Mouse (Mus musculus): ENCODE data around the gene Dusp8.
"Not testable (repeated sequence)": the region's sequence is repeated elsewhere in the genome, so short reads cannot be mapped to it uniquely, and the experiment has no call there.

The Dusp8 gene

GRCm38 (mm10) chr7:142095183-142095931 lies at the start of gene Dusp8:
Gene Dusp8, minus strand, starts transcription at chr7:142095843.
- peak; percentile 53 for DNase-seq (ENCODE audit: low spot score)

- no peak for DNase-seq (ENCODE audit: low spot score)
These were observed 48.9 kb upstream of the Dusp8 start, which contains the start of gene Gm45337 for GRCm38 (mm10) chr7:142144507-142144906. Gene Gm45337, minus strand, starts transcription at chr7:142144607.

GRCm38 (mm10) chr7:142143506-142144010 lies 47.9 kb upstream of the Dusp8 start:
- DNase-seq (ENCODE audit: low spot score), result not testable (repeated sequence)

- no peak for DNase-seq (ENCODE audit: low spot score)
These were observed 45.1 kb upstream of the Dusp8 start for GRCm38 (mm10) chr7:142140696-142141095.

- not testable (repeated sequence) for DNase-seq (ENCODE audit: low spot score)
These were observed 40.3 kb upstream of the Dusp8 start, which contains the start of gene Gm39115 for GRCm38 (mm10) chr7:142135934-142136333. Gene Gm39115, minus strand, starts transcription at chr7:142136034.

- DNase-seq (ENCODE audit: low spot score), result no peak
These were observed 38.8 kb upstream of the Dusp8 start for GRCm38 (mm10) chr7:142134206-142134995.

GRCm38 (mm10) chr7:142128843-142129242 lies 33.2 kb upstream of the Dusp8 start:
- DNase-seq (ENCODE audit: low spot score), result no peak

- DNase-seq (ENCODE audit: low spot score), result not testable (repeated sequence)
These were observed 25.0 kb upstream of the Dusp8 start, which contains the start of gene Gm45618 for GRCm38 (mm10) chr7:142120629-142121028. Gene Gm45618, minus strand, starts transcription at chr7:142120729.

GRCm38 (mm10) chr7:142119632-142120031 lies 24.0 kb upstream of the Dusp8 start:
- DNase-seq (ENCODE audit: low spot score), result no peak

- DNase-seq (ENCODE audit: low spot score), result no peak
These were observed 9.1 kb upstream of the Dusp8 start for GRCm38 (mm10) chr7:142104747-142105146.

GRCm38 (mm10) chr7:142097776-142098175 lies 2.1 kb upstream of the Dusp8 start:
- DNase-seq (ENCODE audit: low spot score), result peak; percentile 42

GRCm38 (mm10) chr7:142096701-142097100 lies 1.1 kb upstream of the Dusp8 start:
- no peak for DNase-seq (ENCODE audit: low spot score)

- no peak for DNase-seq (ENCODE audit: low spot score)
These were observed 1.1 kb downstream of the Dusp8 start for GRCm38 (mm10) chr7:142094301-142095143.

GRCm38 (mm10) chr7:142093696-142094240 lies 1.9 kb downstream of the Dusp8 start:
- DNase-seq (ENCODE audit: low spot score), result no peak

GRCm38 (mm10) chr7:142092991-142093390 lies 2.7 kb downstream of the Dusp8 start:
- DNase-seq (ENCODE audit: low spot score), result no peak

GRCm38 (mm10) chr7:142091848-142092247 lies 3.8 kb downstream of the Dusp8 start:
- DNase-seq (ENCODE audit: low spot score), result no peak

GRCm38 (mm10) chr7:142089648-142090447 lies 5.8 kb downstream of the Dusp8 start:
- DNase-seq (ENCODE audit: low spot score), result no peak

GRCm38 (mm10) chr7:142088886-142089285 lies 6.8 kb downstream of the Dusp8 start:
- no peak for DNase-seq (ENCODE audit: low spot score)

- no peak for DNase-seq (ENCODE audit: low spot score)
These were observed 8.5 kb downstream of the Dusp8 start for GRCm38 (mm10) chr7:142087069-142087652.
